Mouse (Mus musculus) forebrain, embryonic 10.5 days (tissue): Measurements from ENCODE around the gene Tnrc6a. TPM values are rescaled to one million over a fixed set of nuclear protein-coding genes. Genes with fewer than 3 reads are reported as not detected.

ENCODE experiments used
- DNase-seq: peaks from one replicate; pipeline ENCODE4 v3.0.0-alpha.2; 2017; ENCODE audit warnings: low spot score; ENCODE audit errors: extremely low spot score
- H3K27ac ChIP-seq: fragments of 300-500 bp; sonication (generic); 2 replicates; pipeline ENCODE4 v1.5.1; 2016; ENCODE audit warnings: mild to moderate bottlenecking
- H3K27me3 ChIP-seq: fragments of 300-500 bp; sonication (generic); 2 replicates; pipeline ENCODE4 v1.6.1; 2016; ENCODE audit warnings: mild to moderate bottlenecking; ENCODE audit not compliant: poor library complexity, severe bottlenecking
- H3K36me3 ChIP-seq: fragments of 300-500 bp; sonication (generic); replicated peaks from 2 replicates; pipeline ENCODE4 v1.6.1; 2016; ENCODE audit warnings: mild to moderate bottlenecking, moderate library complexity
- H3K4me1 ChIP-seq: fragments of 300-500 bp; sonication (generic); 2 replicates; pipeline ENCODE4 v1.6.1; 2016
- H3K4me3 ChIP-seq: fragments of 300-500 bp; sonication (generic); 2 replicates; pipeline ENCODE4 v1.5.1; 2016; ENCODE audit warnings: mild to moderate bottlenecking, moderate library complexity
- H3K9me3 ChIP-seq: fragments of 300-500 bp; sonication (generic); 2 replicates; pipeline ENCODE4 v1.6.1; 2016; ENCODE audit warnings: mild to moderate bottlenecking, moderate library complexity
- WGBS: fragments of 180-500 bp; shearing (Covaris S2); methylation state at CpG from one replicate; pipeline ENCODE4 v1.1.7; 2016; 5-methylcytosine and 5-hydroxymethylcytosine counted together
- polyA plus RNA-seq: library from polyadenylated mRNA; unstranded; fragments of >200 nt; fragmentation: Nextera tagmentation; extraction: Ambion mirVana; gene quantifications from 2 replicates; pipeline ENCODE4 v1.2.1, GENCODE M21; 2016

Gene Tnrc6a
- polyA plus RNA-seq, 1 experiment from 2014 or later, result 52.8 TPM

- no peak overlapping the region for H3K27ac ChIP-seq
- no peaks in the 10 kb centered on the region for H3K27me3 ChIP-seq
- H3K4me3 ChIP-seq, result no peak overlapping the region
- no peaks in the 10 kb centered on the region for H3K4me1 ChIP-seq
- H3K9me3 ChIP-seq, result no peaks in the 10 kb centered on the region
- 93% methylated on average over 20 of the region's 20 CpGs for WGBS
- DNase-seq, result no peak
- H3K36me3 ChIP-seq, result peaks cover 100% of the 10 kb centered on the region
Observed at GRCm38 (mm10) chr7:123181787-123182701, 58.4 kb downstream of the Tnrc6a start.

GRCm38 (mm10) chr7:123184891-123185290, 61.2 kb downstream of the Tnrc6a start:
- no peaks in the 10 kb centered on the region for H3K27me3 ChIP-seq
- peaks cover 100% of the 10 kb centered on the region for H3K36me3 ChIP-seq
- H3K27ac ChIP-seq, result no peak overlapping the region
- H3K9me3 ChIP-seq, result no peaks in the 10 kb centered on the region
- H3K4me3 ChIP-seq, result no peak overlapping the region
- H3K4me1 ChIP-seq, result no peaks in the 10 kb centered on the region
- DNase-seq, result no peak
- WGBS, result 95% methylated on average over 1 of the region's 1 CpGs

DNA sequence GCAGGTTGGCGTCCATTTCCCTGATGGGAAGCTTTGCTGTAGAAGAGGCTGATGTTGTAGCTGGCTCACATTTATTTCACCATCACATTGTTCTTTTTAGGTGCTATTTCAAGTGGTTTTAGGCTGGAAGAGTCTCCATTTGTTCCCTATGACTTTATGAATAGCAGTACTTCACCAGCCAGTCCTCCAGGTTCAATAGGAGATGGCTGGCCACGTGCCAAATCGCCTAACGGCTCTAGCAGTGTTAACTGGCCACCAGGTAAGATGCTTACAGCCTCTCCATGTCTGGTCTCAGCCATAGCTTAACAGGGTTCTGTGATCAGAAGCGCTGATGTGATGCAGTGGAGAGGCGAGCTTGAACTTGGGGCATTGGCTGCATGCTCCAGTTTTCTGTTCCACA, 62.8 kb downstream of the Tnrc6a start:
- H3K36me3 ChIP-seq, result peaks cover 100% of the 10 kb centered on the region

GRCm38 (mm10) chr7:123187246-123187645, 63.6 kb downstream of the Tnrc6a start:
- Histone ChIP-seq H3K36me3 (peaks cover 100% of the 10 kb centered on the region), H3K27ac (no peak overlapping the region), H3K4me1 (no peaks in the 10 kb centered on the region), H3K27me3 (no peaks in the 10 kb centered on the region), H3K4me3 (no peak overlapping the region), H3K9me3 (no peaks in the 10 kb centered on the region)
- 84% methylated on average over 4 of the region's 4 CpGs for WGBS
- DNase-seq, result no peak

More for the DNA sequence above, 62.8 kb downstream of the Tnrc6a start:
- Histone ChIP-seq H3K27me3 (no peaks in the 10 kb centered on the region), H3K27ac (no peak overlapping the region), H3K9me3 (no peaks in the 10 kb centered on the region), H3K4me3 (no peak overlapping the region), H3K4me1 (no peaks in the 10 kb centered on the region)
- DNase-seq, result no peak
- WGBS, result 91% methylated on average over 6 of the region's 6 CpGs

GRCm38 (mm10) chr7:123188462-123188861, 64.8 kb downstream of the Tnrc6a start:
- no peaks in the 10 kb centered on the region for H3K9me3 ChIP-seq
- 87% methylated on average over 3 of the region's 3 CpGs for WGBS
- DNase-seq, result no peak
- H3K27me3 ChIP-seq, result no peaks in the 10 kb centered on the region
- H3K36me3 ChIP-seq, result peaks cover 100% of the 10 kb centered on the region
- no peak overlapping the region for H3K4me3 ChIP-seq
- H3K4me1 ChIP-seq, result no peaks in the 10 kb centered on the region
- no peak overlapping the region for H3K27ac ChIP-seq

- Histone ChIP-seq H3K27ac (no peak overlapping the region), H3K4me1 (no peaks in the 10 kb centered on the region), H3K27me3 (no peaks in the 10 kb centered on the region), H3K4me3 (no peak overlapping the region), H3K36me3 (peaks cover 96% of the 10 kb centered on the region), H3K9me3 (no peaks in the 10 kb centered on the region)
- no peak for DNase-seq
- WGBS, result 98% methylated on average over 8 of the region's 8 CpGs
Observed at GRCm38 (mm10) chr7:123189762-123190161, 66.1 kb downstream of the Tnrc6a start.

DNA sequence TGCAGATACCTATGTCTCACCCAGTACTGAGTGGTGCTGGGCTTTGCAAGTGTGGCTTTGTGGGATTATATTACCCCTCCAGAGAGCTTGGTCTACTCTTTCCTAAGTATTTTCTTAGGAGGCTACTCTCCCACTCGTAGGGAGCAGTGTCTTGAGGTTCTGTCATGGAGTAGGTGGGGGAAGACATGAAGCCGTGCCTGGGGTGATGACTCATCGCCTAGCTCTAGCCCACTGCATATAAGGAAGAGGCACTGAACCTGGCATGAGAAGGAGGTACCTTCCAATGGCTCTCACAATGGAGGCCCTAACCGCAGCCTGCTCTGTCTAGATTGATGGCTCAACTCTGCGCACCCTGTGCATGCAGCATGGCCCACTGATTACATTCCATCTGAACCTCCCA, 68.0 kb downstream of the Tnrc6a start:
- no peak overlapping the region for H3K4me3 ChIP-seq
- H3K9me3 ChIP-seq, result no peaks in the 10 kb centered on the region
- H3K36me3 ChIP-seq, result peaks cover 90% of the 10 kb centered on the region
- 95% methylated on average over 5 of the region's 5 CpGs for WGBS
- no peak for DNase-seq
- H3K4me1 ChIP-seq, result no peaks in the 10 kb centered on the region
- H3K27me3 ChIP-seq, result no peaks in the 10 kb centered on the region
- H3K27ac ChIP-seq, result no peak overlapping the region

DNA sequence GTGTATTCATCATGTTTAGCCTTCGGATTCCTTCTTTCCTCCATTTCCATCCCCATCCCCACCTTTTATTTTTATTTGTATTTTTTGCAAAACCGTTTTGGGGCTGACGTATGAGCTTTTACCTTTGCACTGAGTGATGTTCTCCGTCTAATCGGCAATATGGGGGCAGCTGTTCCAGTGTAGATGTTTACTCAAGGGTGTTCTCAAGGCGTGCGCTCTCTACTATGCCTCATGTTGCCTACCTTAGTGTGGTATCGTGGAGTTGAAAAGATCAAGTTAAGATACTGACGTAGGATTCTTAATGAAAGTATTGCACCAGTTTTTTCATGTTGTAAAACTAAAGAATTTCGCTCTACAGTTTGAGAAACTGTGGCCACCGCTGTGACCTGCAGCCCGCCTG, 69.5 kb downstream of the Tnrc6a start:
- peaks cover 75% of the 10 kb centered on the region for H3K36me3 ChIP-seq

DNA sequence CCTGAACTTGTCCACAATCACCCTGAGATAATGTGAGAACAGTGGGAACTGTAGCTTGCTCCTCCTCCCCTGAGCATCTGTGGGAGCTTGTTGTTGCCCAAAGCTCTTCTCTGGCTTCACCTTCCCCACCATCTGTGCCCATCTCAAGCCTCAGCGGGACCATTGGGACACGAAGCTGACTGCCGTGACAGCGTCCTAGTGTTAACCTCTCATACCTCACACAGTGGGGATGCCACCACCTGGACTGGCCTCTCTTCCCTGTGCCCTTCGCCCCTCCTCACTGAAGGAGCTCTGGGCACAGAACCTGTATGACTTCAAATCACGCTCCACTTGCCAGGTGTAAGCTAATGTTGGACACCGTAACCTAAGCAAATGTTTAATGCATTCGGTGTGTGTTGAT, 71.0 kb downstream of the Tnrc6a start:
- H3K36me3 ChIP-seq, result peaks cover 60% of the 10 kb centered on the region
- H3K27ac ChIP-seq, result no peak overlapping the region
- 91% methylated on average over 8 of the region's 8 CpGs for WGBS
- H3K4me1 ChIP-seq, result no peaks in the 10 kb centered on the region
- H3K9me3 ChIP-seq, result no peaks in the 10 kb centered on the region
- H3K27me3 ChIP-seq, result no peaks in the 10 kb centered on the region
- DNase-seq, result no peak
- no peak overlapping the region for H3K4me3 ChIP-seq

More for the DNA sequence above, 69.5 kb downstream of the Tnrc6a start:
- no peak for DNase-seq
- Histone ChIP-seq H3K27me3 (no peaks in the 10 kb centered on the region), H3K27ac (no peak overlapping the region), H3K4me3 (no peak overlapping the region), H3K9me3 (no peaks in the 10 kb centered on the region), H3K4me1 (no peaks in the 10 kb centered on the region)
- WGBS, result 96% methylated on average over 12 of the region's 12 CpGs

DNA sequence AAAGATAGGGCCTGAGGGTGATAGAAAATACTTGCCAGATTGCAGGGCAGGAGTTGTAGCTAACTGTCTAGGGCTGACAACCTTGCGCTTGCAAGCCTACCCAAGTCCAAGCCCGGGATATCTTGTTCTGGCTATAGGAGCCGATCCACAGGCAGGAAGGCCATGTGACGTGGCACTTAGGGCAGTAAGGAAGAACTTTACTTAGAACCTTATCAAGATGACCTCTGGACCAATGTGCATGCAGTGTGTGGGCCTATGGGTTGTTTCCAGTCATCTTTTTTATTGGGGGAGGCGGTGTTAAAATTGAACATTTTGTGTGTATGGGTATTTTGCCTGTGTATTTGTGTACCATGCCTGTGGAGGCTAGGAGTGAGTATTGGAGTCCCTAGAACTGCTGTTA, 72.7 kb downstream of the Tnrc6a start:
- no peak for DNase-seq
- H3K27ac ChIP-seq, result no peak overlapping the region
- no peaks in the 10 kb centered on the region for H3K4me1 ChIP-seq
- no peaks in the 10 kb centered on the region for H3K27me3 ChIP-seq
- H3K36me3 ChIP-seq, result peaks cover 43% of the 10 kb centered on the region
- H3K9me3 ChIP-seq, result no peaks in the 10 kb centered on the region
- no peak overlapping the region for H3K4me3 ChIP-seq
- 87% methylated on average over 5 of the region's 5 CpGs for WGBS

DNA sequence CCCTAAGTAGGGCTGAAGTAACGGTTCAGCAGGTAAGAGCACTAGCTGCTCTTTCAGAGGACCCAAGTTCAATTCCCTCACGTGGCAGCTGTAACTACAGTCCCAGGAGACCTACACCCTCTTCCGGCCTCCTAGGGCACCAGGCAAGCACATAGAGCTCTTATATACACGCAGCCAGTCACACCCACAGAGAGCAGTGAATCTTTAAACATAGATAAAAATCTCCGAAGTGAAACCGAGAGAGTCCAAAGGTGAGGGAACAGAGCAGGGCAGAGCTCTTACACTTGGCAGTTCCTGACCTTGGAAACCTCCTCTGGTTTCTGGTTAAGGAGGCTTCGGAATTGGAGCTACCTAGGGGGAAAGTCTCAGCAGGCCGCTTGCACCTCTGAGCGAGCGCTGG, 75.0 kb downstream of the Tnrc6a start:
- WGBS, result 87% methylated on average over 10 of the region's 10 CpGs
- DNase-seq, result no peak

GRCm38 (mm10) chr7:123199151-123199550, 75.5 kb downstream of the Tnrc6a start:
- H3K4me3 ChIP-seq, result no peak overlapping the region
- peaks cover 20% of the 10 kb centered on the region for H3K36me3 ChIP-seq
- 83% methylated on average over 3 of the region's 3 CpGs for WGBS
- H3K27me3 ChIP-seq, result no peaks in the 10 kb centered on the region
- no peaks in the 10 kb centered on the region for H3K9me3 ChIP-seq
- H3K4me1 ChIP-seq, result no peaks in the 10 kb centered on the region
- no peak overlapping the region for H3K27ac ChIP-seq
- no peak for DNase-seq

More for the DNA sequence above, 75.0 kb downstream of the Tnrc6a start:
- Histone ChIP-seq H3K4me1 (no peaks in the 10 kb centered on the region), H3K4me3 (no peak overlapping the region), H3K27me3 (no peaks in the 10 kb centered on the region), H3K9me3 (no peaks in the 10 kb centered on the region), H3K27ac (no peak overlapping the region), H3K36me3 (peaks cover 23% of the 10 kb centered on the region)

GRCm38 (mm10) chr7:123199656-123200206, 76.0 kb downstream of the Tnrc6a start:
- Histone ChIP-seq H3K9me3 (no peaks in the 10 kb centered on the region), H3K4me3 (no peak overlapping the region), H3K27me3 (no peaks in the 10 kb centered on the region), H3K27ac (no peak overlapping the region), H3K36me3 (peaks cover 14% of the 10 kb centered on the region), H3K4me1 (no peaks in the 10 kb centered on the region)
- 94% methylated on average over 15 of the region's 15 CpGs for WGBS
- no peak for DNase-seq
